Mouse (Mus musculus) gastrocnemius, postnatal 36 days (tissue): ENCODE results near the gene Vcam1. TPM values are rescaled to one million over a fixed set of nuclear protein-coding genes. Genes with fewer than 3 reads are reported as not detected.

Experiments
- DNase-seq, 2 experiments: peaks; one replicate each; pipeline ENCODE4 v3.0.0; 2022
- intact Hi-C: fragments of 180-260 bp; cut with DNase I; formaldehyde crosslinking; loops from one replicate; pipeline ENCODE4 v1.15.1; 2025
- total RNA-seq, 2 experiments: library from RNA; stranded (reverse); gene quantifications; 2 replicates each; pipeline ENCODE4 v1.2.3; 2021

Vcam1 gene
- total RNA-seq, 2 experiments from 2014 or later, result 2.9 to 4.0 TPM

GRCm38 (mm10) chr3:116127836-116128235 is 1.7 kb downstream of the Vcam1 start:
- no peak for DNase-seq
- intact Hi-C loops, result no loop called here

DNA sequence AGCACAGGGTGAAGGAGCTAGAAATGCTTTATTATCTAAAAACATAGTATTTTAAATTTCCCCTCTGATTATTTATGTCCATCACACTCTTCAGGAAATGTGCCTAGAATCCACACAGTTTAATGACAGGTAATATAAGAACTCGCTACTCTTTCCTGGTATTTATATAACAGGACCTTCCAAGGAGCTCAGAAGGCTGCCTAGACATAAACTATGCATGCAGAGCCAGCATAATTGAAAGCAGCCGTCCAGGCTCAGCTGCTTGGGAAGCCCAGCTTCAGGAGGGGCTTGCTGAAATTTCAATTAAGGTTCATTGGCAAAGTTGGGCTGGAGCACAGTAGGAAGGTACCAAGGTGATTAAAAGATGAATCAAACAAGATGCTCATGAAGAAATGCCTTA is 2.2 kb downstream of the Vcam1 start:
- DNase-seq, result no peak

GRCm38 (mm10) chr3:116126508-116127190 is 2.8 kb downstream of the Vcam1 start:
- intact Hi-C loops, result no loop called here
- no peak for DNase-seq

More for the DNA sequence above, 2.2 kb downstream of the Vcam1 start:
- intact Hi-C loops, result no loop called here

DNA sequence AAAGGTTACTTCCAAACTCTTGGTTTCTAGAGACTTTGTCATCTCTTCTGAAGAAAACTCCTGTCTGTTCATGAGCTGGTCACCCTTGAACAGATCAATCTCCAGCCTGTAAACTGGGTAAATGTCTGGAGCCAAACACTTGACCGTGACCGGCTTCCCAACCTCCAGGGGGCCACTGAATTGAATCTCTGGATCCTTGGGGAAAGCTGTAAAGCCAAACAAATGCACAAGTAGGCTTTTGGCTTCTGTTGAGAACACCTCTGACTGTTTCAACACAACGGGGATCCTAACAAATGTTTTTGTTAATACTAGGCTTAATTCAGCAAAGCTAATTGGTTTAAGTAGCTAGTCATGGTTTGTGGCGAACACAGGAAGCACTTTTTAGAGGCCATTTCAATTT is 3.4 kb downstream of the Vcam1 start:
- intact Hi-C loops, result no loop called here
- no peak for DNase-seq

- intact Hi-C loops, result no loop called here
- no peak for DNase-seq
Observed at GRCm38 (mm10) chr3:116123827-116124226, 5.7 kb downstream of the Vcam1 start.

DNA sequence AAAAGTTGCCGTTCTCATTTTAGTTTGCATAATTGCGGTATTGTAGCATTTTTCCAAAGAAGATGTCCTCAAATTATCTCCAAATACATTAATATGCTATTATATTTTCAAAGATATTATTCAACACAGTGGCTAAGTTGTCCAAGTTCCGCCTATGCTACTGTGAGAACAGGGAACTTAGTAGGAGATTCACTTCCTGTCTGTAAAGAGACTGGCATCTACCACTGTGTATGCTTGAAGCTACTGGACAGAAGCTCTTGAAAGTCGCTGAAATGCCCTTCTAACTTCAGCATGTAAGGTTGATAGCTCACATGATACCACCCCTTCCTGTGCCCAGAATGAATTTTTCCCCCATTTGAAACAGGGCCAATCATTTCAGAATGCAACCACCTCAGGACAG is 6.8 kb downstream of the Vcam1 start:
- no peak for DNase-seq
- intact Hi-C loops, result no loop called here

- DNase-seq, result no peak
- intact Hi-C loops, result no loop called here
Observed at GRCm38 (mm10) chr3:116121026-116121425, 8.5 kb downstream of the Vcam1 start.

DNA sequence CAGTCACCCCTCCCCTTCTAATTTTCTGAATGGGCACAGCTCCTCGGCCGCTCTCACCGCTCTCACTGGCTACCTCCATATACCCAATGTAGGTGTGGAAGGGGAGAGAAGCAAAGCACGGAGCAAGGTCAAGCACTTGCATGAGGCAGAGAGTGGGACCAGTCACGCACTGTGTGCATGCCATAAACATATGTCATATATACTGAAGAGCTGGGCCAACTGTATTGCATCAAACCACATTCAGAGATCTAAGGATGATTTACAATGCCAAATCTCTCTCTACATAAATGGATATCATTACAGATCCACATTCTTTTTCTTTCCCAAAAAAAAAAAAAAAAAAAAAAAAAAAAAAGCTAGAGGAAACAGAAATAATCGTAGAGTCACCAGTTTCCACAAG is 9.1 kb downstream of the Vcam1 start:
- no peak for DNase-seq
- intact Hi-C loops, result no loop called here

GRCm38 (mm10) chr3:116119162-116119561 is 10.3 kb downstream of the Vcam1 start:
- DNase-seq, result no peak
- intact Hi-C loops, result no loop called here

DNA sequence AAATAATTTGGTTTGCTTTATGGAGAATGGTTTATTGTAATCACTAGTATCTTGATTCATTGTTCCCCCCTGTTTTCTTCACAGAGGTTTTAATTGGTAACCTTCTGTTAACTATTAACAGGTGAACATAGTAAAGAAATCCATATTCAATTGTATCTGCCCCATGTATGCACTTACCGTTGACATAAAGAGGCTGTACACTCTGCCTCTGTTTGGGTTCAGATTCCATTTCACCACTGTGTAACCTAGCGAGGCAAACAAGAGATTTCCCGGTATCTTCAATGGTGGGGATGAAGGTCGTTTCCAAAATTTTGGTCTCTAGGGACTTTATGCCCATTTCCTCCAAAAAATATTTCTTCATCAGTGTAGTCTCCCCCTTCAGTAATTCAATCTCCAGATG is 12.4 kb downstream of the Vcam1 start:
- intact Hi-C loops, result no loop called here
- no peak for DNase-seq

GRCm38 (mm10) chr3:116114249-116115188 is 15.0 kb downstream of the Vcam1 start:
- intact Hi-C loops, result no loop called here
- peak in 1 of 2 experiments; percentile 29 for DNase-seq

DNA sequence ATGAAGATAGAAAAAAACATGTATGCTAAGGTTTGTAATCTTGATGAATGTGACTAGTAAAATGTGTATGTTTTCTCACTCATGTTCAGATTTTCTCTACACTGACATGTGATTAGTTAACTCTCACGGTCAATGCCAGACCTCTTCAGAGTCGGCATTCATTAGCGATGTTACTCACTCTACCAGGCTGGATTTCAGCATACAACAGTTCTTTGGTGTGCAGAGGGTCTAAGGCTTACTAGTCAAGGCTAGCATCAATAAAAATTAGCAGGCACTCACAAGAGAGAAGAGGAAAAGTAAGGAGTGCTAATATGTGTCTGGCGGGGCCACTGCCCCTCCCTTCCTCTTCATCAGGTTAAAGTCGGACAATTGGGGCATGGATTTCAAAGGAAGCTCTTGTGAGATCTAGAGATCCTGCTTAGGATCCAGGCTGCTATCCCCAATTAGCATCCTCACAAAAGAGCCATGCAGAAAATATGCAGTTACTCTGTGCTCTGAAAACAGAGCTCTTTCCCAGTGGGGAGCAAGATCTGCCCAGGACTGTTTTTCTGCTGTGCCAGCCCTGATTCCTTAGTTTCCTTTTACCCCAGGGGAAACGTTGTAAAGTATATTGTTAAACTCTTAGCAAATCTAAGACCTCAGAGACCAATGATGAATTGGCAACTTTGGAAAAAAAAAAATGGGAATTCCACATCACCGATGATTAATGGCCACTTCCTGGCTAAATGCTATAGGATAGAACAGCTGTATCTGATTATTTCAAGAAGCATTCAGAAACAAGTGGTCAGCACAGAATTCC is 15.8 kb downstream of the Vcam1 start:
- DNase-seq, result no peak
- intact Hi-C loops, result no loop called here

DNA sequence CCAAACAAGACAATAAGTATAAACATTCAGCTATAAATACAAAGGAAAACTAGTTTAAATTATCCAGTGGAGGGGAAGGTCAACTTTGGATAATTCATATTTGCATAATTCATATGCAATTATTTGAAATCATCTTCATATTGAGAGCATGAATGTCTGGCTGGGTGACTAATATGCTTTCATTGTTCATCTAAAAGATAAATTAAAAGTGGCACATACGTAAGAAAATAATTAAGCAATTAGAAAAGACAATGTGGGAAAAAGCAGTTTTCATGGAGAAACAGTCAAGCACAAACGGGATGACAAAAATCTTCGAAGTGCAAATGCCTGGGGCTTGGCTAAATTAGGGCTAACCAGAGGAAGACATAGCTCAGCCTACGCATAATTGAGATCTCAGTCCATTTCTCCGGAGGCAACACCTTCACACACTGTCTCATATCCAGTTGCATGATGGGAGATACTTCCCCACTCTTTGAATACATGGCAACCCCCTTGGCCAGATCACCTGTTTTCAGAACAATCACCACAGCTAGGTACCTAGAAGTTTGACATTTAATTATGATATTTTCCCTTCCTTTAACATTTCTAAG is 16.6 kb downstream of the Vcam1 start:
- DNase-seq, result no peak
- intact Hi-C loops, result no loop called here

DNA sequence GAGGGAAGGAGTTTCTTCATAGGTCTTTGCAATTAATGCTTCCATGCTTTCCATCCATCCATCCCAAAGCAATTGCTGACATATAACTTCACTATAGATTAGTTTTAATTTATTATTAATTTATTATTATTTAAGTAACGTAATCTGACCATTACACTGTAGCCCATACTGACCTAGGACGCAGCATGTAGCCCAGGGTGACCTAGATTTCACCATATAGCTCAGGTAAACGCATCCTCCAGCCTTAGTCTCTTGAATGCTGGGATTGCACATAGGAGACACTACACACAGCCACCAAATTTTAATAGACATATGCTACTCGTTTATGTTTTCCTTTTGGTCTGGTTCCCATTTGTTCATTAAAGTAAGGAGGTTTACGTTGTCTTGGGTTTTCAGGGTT is 23.8 kb downstream of the Vcam1 start:
- DNase-seq, result no peak
- intact Hi-C loops, result no loop called here

GRCm38 (mm10) chr3:116104866-116105647 is 24.4 kb downstream of the Vcam1 start:
- intact Hi-C loops, result no loop called here

GRCm38 (mm10) chr3:116104270-116104669 is 25.2 kb downstream of the Vcam1 start:
- intact Hi-C loops, result no loop called here
- no peak for DNase-seq

More at GRCm38 (mm10) chr3:116104866-116105647, 24.4 kb downstream of the Vcam1 start:
- DNase-seq, result no peak

DNA sequence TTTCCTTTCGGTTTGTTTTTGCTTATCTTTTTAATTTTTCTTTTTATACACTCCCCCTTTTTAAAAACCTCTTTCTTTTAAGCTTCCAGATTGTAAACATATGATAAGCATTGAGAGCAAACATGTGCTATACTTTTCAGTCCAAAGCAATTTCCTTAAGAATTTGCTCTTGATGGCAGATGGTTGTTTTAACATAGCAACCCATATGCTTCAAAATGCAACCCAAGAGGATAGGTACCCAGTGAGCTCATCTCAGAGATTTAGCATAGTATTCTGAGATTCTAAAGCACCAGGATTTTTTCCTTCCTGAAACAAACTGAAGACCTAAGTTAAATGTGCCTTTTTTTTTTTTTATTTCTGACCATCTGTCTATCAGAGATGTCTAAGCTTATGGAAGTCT is 28.6 kb downstream of the Vcam1 start:
- no peak for DNase-seq
- intact Hi-C loops, result no loop called here

- no peak for DNase-seq
- intact Hi-C loops, result no loop called here
Observed at GRCm38 (mm10) chr3:116095934-116096333, 33.6 kb downstream of the Vcam1 start.

GRCm38 (mm10) chr3:116095312-116095711 is 34.2 kb downstream of the Vcam1 start:
- intact Hi-C loops, result no loop called here
- DNase-seq, result no peak

- intact Hi-C loops, result no loop called here
- no peak for DNase-seq
Observed at GRCm38 (mm10) chr3:116094886-116095285, 34.6 kb downstream of the Vcam1 start.
